Mouse (Mus musculus) embryo, embryonic 11.5 days (tissue): ENCODE results near the gene Kcp.

Experiments
- DNase-seq: peaks from one replicate; pipeline ENCODE4 v3.0.0-alpha.2; 2012; ENCODE audit warnings: low read depth, low spot score

The Kcp gene

DNA sequence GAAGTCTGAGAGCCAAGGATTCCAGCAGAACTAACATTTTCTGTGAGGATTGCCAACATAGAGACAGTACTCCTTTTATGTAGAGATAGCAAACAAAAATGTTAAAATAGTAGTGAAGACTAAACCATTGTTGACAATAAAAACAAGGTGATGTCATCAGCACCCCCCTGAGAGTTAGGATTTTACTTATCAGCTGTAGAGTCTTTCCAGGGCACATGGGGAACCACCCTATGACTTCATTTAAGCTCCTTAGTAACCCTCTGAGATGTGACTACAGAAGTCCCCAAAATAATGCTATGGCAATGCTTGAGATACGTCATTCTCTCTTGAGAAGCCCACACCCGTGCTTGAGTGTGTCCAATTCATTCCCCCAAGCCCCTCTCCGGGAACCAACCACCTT lies 44.4 kb downstream of the Kcp start:
- no peak for DNase-seq

DNA sequence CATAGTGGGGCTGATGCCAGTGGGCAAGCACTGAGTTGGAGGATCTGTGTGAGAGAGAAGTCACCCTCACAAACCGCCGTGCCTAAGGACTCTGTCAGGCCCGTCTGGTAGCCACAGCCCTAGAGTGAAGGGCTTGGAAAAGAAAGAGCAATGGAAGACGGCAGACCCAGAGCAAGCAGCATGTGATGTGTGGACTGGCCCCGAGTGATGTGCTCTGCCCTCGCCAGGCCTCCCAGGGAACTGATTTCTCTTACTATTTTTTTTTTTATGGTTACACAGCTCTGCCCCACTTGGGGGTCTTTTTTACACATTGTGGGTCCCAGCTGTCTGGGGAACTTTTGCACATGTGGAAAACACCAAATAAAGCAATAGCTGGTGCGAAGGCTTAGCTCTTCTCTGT lies 46.2 kb downstream of the Kcp start:
- no peak for DNase-seq

DNA sequence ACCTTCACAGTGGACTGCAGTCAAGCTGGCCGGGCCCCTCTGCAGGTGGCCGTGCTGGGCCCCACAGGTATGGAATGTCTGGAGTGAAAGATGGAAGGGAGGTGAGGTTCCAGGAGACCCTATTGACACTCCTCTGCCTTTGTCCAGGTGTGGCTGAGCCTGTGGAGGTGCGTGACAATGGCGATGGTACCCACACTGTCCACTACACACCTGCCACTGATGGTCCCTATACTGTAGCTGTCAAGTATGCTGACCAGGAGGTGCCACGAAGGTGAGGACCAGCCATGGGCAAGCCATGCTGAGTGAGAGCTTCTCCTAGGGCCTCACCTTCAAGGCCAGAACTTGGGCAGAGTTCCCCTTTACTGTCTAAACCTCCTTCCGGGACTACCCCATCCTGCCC lies 57.1 kb downstream of the Kcp start:
- no peak for DNase-seq

DNA sequence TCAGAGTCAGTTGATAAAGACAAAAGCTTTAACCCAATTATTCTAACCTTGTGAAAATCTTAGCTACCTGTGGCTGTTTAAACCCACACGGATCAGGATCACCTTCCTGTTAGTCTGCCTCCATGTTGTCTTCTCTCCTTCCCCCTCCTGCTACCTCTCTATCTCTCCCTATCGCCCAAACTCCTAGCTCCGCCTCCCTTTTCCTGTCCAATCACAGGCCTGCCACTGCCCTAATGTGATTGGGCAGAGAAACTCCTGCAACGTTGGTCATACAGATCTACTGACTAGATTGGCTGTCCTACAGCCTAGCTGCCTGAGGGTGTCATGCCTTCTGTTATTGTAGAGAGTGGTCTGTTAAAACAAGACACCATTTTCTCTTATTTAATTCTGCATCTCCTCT lies 57.9 kb downstream of the Kcp start:
- no peak for DNase-seq

DNA sequence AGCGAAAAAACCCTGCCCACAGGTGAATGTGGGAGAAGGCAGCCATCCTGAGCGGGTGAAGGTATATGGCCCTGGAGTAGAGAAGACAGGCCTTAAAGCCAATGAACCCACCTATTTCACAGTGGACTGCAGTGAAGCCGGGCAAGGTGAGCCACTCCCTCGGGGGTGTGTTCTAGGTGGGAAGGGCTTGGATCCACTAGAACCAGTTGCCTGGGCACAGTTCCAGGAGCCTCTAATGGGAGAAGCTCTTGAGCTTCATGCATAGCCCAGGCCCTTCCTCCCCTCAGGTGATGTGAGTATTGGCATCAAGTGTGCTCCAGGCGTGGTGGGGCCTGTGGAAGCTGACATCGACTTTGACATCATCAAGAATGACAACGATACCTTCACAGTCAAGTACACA lies 62.4 kb downstream of the Kcp start:
- DNase-seq: no peak

DNA sequence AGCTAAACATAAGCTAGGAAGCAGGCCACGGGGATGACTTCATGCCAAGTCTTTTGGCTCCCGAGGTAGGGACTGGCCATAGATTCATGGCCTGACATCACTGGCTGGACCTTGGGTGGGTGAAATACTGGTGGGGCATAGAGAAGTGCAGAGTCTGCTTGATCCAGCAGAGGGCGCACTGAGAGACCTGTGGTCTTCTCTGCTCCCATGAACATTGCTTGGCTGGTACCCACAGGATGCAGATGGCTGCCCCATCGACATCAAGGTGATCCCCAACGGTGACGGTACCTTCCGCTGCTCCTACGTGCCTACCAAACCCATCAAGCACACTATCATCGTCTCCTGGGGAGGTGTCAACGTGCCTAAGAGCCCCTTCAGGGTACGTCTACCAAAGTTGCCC lies 63.0 kb downstream of the Kcp start:
- DNase-seq: no peak

DNA sequence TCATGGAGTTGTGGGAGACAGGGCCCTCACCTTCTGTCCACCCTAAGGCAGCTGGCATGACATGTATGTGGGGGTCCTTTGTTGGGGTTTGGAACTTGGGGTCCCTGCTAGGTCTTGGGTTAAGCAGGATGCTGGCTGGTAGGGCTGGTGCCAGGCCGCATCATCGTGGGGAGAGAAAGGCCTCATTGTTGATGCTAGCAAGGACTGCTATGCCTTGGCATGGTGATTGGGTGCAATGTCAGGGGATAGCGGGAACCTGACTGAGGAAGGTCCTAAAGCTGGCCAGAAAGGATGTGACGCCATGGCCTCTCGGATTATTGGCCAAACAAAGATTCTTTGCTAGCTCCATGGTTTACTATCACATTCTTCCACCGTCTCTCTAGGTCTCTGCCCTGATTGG lies 68.0 kb downstream of the Kcp start:
- DNase-seq: no peak

DNA sequence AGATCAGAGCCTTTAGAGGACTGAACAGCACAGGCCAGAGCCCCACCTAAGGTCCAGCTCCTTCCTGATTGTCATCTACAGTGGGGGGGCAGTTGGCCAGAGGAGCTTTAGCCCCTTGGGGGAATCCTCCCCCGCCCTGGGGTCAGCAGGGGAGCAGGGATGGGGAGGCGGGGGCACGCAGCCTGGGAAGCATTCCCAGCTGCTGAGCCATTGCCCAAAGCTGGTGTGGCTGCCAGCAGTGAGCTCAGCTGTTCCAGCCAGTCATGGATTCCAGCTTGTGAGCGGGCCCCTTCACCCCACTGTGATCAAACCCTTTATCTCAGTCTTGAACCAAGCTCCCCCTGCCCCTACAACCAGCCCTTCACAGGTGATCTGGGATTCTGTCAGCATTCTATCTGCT lies 68.5 kb downstream of the Kcp start:
- no peak for DNase-seq

DNA sequence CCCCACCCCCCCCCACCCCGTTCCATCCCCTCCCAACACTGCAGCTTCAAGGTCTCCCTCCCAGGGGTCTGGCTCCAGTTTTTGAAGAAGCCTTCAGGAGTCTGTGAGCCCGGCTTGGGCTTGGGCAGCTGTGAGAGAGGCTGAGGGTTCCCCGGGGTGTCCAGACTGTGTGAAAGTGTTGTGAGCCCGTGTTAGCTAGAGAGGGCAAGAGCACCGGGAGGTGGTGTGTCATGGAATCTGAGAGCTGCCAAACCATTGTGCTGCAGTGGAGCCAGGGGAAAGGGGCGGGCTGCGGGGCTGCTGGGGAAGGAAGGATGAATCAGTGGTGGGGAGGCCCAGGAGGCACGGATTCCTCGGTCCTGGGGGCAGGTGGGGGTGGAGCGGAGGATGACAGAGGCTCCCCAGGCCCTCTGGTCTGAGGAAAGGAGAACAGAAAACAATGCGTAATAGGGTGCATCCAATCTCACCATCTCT lies 71.3 kb downstream of the Kcp start:
- no peak for DNase-seq

DNA sequence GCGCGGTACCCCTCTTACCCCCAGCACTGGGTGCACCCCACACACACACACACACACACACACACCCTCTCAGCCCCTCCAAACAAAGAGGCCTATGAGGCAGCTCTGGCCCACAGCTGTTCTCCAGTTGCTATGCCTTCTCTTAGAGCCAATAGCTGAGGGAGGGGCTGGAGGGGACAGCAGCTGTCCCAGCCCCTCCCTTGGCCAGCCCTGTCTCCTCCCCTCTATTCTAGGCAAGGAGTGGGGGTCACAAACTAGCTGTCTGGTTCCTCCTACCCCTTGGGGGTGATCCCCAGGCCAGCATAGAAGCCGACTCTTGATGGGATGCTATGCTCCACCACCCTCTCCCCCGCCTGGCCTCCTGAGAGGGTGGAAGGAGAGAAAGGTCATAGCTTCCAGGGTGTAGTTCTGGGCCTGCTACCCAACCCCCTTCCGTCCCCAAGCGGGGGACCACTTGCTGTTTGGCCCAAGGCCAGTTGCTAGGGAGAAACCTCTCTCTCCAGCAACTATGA lies 71.8 kb downstream of the Kcp start:
- DNase-seq: peak; percentile 30

DNA sequence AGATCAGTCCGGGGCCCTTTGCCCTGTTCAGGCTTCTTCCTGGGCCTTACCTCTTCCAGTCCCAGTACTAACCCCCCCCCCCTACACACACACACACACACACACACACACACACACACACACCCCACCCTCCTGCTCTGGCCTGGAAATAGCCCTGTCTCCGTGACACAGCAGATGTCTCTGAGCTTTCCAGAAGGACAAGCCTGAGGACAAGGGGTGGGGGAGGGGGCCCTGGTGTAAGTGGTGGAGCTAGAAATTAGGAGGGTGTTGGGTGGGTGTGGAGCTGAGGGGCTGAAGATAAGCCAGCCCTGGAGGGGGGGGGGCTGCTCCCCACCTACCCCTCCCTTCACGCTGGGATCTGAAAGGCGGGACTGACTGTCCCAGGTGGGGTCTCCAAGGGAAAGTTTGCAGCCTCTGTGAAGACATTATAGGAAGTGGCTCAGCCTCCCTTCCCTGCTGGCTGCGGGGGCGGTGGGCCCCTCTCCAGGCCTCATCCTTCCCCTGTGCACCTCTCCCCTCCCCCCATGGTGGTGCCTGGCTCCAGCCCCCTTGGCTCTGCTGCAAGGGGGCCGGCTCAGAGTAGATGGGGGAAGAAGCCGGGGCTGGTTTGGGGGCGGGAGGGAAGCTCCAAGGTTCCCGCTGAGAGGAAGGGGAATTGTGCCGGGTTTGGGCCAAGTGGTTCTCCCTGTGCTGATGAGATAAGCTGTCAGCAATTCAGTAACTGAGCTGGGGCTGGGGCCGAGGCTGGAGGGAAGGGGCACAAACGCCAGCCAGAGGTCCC lies 72.7 kb downstream of the Kcp start:
- peak; percentile 43 for DNase-seq

DNA sequence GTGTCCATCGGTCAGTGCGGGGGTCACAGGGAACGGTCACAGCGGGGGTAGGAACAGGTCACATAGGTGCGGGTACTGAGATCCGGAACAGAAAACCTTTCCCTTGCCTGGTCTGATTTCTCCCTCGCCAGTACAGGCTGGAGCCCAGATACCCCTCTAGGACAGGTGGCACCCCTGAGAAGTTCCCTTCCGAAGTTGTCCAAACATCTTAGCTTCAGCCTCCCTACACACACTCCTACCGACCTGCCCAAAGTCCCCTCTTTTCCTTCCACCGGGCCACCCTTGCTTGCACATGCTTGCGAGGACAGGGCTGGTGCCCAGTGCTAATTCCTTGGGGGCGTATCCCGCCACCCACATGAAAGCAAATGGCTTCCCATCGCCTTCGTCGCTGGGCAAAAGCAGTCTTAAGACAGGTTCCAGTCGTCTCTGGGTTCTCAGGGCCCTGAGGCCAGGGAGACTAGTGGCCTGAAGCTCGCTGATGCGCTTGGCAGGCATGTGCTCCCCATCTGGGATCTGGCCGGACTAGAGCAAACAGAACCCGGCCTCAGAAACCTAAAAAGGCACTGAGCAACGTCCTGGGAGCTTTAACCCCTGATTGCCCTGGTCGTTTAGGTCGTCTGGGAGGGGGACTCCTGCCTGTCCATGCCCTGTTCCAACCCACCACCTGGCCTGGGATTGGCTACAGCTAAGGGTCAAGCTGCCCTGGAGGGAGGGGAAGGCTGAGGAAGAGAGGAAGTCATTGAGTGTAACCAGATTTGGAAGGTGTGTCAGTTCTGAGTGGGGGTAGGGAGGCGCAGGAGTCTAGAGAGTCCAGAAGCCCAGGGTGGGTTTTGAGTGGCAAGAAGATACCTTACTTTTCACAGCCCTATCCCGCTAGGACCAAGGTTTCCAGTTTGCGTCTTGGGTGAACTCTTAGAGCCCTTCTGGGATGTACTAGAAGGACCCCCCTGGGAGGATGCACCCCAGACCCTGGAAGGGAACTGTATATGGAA lies 73.7 kb downstream of the Kcp start:
- DNase-seq: peak; percentile 27

DNA sequence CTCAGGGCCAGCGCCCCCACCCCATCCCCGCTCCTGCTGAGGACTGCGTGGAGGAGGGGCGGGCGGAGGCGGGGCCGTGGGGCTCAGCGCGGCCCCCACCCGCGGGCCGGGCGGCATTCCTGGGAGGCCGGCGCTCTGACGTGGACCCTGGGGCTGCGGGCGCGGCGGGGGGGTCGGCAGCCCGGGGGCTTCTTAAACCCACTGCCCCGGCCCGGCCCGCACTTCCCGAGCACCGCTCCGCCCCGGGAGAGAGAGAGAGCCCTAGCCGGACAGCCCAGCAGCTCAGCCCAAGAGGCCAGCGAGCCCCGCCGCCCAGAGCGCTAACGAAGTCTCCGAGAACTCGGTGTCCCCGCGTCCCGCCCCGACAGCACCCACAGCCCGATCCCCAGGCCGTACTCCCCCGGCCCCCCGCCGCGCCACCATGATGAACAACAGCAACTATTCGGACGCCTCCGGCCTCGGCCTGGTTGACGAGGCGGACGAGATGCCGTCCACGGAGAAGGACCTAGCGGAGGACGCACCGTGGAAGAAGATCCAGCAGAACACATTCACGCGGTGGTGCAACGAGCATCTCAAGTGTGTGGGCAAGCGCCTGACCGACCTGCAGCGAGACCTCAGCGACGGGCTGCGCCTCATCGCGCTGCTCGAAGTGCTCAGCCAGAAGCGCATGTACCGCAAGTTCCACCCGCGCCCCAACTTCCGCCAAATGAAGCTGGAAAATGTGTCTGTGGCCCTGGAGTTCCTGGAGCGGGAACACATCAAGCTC lies 74.5 kb downstream of the Kcp start, which contains the start of gene Flnc:
Flnc (plus strand) TSS at position 219 of the 766 bp plus-strand sequence.
- peak; percentile 16 for DNase-seq

DNA sequence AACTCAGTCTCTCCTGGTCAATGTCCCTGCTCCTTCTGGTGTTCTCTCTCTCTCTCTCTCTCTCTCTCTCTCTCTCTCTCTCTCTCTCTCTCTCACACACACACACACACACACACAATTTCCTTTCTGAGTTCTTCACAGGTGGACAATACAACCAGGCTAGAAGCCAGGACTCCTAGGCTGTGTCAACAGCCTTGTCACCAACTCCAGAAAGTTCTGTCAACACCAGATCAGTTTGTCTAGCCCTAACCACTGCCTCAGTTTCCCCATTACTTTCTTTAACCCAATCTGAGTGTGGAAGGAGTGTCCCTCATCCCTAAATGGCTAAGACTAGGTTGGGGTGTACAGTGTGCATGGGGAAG lies 75.1 kb downstream of the Kcp start:
- no peak for DNase-seq

DNA sequence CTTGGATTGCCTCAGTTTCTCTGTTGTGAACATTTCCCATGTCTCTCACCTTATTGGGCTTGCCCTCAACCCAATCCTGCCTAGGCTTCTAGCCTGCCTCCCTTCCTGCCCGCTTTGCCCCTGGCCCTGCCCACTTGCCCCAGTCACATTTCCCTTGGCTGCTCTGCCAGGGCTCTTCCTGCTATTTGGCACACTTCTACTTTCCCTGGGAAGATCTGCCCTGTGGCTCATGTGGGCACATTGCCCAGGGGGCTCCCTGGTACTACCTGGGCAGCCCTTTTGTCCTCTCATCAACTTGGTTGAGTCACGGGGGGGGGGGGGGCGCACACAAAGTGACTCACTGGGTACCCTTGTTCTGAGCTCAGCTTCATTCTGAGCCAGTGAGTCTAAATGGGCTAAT lies 75.6 kb downstream of the Kcp start:
- no peak for DNase-seq

DNA sequence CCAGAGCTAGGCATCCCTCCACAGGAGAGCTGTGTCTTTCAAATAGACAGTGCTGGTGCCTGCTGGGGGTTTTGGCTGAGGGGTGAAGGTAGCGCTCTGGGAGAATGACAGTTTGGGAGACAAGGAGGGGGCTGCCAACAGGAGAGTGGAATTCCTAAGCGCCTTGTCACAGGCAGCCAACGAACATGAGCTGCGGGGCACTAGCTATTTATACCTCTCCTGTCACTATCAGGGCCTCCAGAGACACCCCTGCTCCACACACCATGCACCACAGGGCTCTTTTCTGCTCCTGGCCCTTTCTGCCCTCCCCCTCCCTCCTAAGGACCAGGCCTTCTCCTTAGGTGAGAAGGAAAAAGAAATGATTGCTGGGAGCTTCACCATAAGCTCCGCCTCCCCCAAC lies 76.3 kb downstream of the Kcp start:
- DNase-seq: no peak

DNA sequence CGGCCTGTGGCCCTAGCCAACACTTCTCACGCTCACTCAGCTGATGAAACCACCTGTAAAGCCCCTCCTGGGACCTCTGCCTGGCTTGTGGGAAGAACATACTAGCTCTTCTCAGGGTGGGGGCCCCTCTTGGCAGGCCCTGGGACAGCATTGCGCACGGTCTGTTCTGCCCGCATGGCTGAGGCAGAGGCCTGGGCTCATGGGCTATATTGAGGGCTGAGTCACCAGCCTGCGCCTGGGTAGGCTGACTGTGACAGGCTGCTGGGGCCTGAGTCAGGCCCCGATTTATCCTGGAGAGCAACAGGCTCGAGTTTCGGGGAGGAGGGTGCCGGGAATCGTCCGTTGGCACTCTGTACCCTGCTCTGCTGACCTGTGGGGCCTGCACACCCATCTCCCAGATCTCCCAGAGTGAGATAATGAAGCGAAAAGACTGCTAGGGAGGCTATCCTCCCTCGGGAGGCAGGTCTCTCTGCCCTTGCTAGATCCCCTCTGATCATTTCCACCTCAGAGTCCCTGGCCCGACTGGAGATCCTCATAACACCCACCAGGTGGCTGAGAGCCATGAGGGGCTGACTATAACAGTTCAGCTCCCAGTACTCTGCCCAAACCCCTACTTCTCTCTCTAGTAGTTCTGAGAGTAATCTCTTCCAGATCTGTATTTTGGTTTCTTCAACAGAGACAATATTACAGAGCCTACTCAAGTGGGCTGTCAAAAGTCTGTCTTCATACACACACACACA lies 76.9 kb downstream of the Kcp start:
- no peak for DNase-seq

DNA sequence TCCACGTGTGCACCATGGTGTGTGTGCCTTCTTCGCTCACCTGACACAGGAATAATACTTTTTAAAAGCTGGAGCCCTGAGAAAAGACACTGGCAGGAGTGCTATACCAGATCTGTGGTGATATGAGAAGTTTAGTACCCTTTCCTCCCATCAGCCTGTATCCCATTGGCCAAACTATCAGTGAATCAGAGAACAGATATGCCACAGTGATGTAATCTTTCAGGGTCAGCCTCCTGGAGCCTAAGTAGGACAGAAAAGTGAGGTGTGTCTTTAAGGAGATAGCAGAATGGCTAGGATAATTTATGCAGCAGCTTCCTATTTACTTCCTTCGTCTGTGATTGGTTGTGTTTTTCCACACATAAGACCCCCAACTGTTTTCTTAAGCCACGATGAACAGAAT lies 79.6 kb downstream of the Kcp start:
- DNase-seq: no peak

DNA sequence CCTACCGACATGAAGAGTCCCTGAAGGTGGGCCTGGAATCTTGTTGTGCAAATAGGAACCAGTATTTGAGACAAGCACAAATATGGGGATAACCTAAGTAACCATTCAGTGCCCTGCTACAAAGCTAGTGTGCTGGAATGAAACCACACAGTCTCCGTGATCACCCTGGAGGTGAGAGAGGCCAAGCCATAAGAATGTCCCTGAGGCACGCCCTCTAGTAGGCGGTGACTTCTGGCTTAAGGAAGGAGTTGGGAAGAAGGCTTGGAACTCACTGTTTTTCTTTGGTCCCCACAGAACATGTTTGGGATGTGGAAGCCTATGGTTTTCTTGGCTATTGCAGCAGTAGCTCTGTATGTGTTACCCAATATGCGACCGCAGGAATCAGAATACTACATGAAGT lies 81.4 kb downstream of the Kcp start:
- DNase-seq: no peak

DNA sequence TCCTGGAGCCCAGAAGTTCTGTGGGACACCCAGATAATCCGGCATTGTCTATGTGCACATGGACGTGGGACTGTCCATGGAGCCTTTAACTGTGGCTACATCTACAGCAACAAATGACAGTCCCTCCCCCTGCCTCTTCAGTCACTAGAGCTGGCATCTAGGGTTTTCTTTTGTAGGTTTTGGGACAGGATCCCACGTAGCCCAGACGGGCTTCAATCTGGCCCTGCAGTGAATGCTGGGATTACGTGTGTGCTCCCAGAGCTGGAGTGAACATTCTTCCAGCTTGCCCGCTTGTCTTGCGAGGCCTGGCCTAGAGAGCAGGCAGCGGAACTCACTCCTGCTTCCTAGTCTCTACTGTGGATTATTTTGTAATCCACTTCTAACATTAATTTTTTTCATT lies 82.6 kb downstream of the Kcp start:
- no peak for DNase-seq
